Comparison of ENCODE assay signal across 9 mouse cellular contexts in the genomic region with DNA sequence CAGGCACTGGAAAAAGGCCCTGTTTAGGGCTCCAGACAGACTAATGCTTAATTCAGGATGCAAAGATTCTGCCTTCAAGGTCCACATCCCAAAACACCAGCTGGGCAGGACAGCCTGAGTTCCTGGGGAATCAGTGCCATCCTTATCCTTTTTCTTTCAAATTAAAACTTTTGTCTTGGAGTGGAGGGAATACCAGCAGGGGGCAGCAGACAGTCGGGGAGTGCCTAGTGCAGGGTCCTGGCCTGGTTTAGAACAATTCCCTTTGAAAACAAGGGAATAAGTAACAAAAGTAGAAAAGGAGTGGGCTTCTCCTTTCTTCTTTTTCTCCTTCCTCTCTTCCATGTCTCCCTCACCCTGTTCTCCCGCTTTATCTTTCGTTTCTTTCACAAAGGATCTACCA. TPM values are rescaled to one million over a fixed set of nuclear protein-coding genes. Genes with fewer than 3 reads are reported as not detected.
A peak's percentile ranks its signal among the peaks of the same experiment; 100 is the strongest.
DNase-seq lines count a peak whose midpoint lies in the region; ATAC-seq and TF ChIP-seq lines count a peak whose summit lies in the region.
"Had no signal": no experiment of that assay in that cellular context is flagged by ENCODE, and none has a peak within 500 bp of the region (broad histone marks: within the 10 kb centered on the region; RNA-seq: fewer than 3 reads in every experiment).

No protein-coding gene starts in this region.

- H3K27me3 ChIP-seq in kidney, embryonic 14.5 days (ENCODE audit: control insufficient read depth, insufficient read depth, low read length) = no peaks in the 10 kb centered on the region
- H3K27me3 ChIP-seq in cerebellum, adult 2 months (ENCODE audit: control insufficient read depth, insufficient read depth, low read length) = no peaks in the 10 kb centered on the region
- no peaks in the 10 kb centered on the region for H3K27me3 ChIP-seq in limb, embryonic 12.5 days
- H3K27me3 ChIP-seq: neural tube, embryonic 13.5 days had no signal

- ATAC-seq in kidney, embryonic 14.5 days (ENCODE audit: low FRiP score, low TSS enrichment) = no peak
- ATAC-seq in limb, embryonic 12.5 days (ENCODE audit: insufficient number of reproducible peaks, insufficient read depth, low FRiP score, low TSS enrichment, low read depth) = peak; percentile 29; the same call in 1 of the 2 replicates

- no peaks in the 10 kb centered on the region for H3K9me3 ChIP-seq in kidney, embryonic 14.5 days (ENCODE audit: control insufficient read depth, low read length)
- H3K9me3 ChIP-seq in limb, embryonic 12.5 days = no peaks in the 10 kb centered on the region
- H3K9me3 ChIP-seq: neural tube, embryonic 13.5 days had no signal

- peaks cover 5% of the 10 kb centered on the region; the same call in 1 of the 2 replicates for H3K4me1 ChIP-seq in kidney, embryonic 14.5 days (ENCODE audit: control insufficient read depth, insufficient read depth, low read length)
- H3K4me1 ChIP-seq in cerebellum, adult 2 months (ENCODE audit: control insufficient read depth, insufficient read depth, low read length) = peaks cover 11% of the 10 kb centered on the region
- H3K4me1 ChIP-seq in limb, embryonic 12.5 days (replicated peaks) = peaks cover 10% of the 10 kb centered on the region

- no peak overlapping the region for H3K4me3 ChIP-seq in kidney, embryonic 14.5 days (ENCODE audit: low read length)
- H3K4me3 ChIP-seq in cerebellum, adult 2 months (replicated peaks; ENCODE audit: insufficient read depth, low read depth, low read length) = no peak overlapping the region
- H3K4me3 ChIP-seq in limb, embryonic 12.5 days (replicated peaks) = no peak overlapping the region
- H3K4me3 ChIP-seq: neural tube, embryonic 13.5 days had no signal

- H3K9ac ChIP-seq in kidney, embryonic 14.5 days (ENCODE audit: low read depth, low read length) = no peak overlapping the region
- H3K9ac ChIP-seq in limb, embryonic 12.5 days (replicated peaks) = no peak overlapping the region
- H3K9ac ChIP-seq: neural tube, embryonic 13.5 days had no signal

- no peaks in the 10 kb centered on the region for H3K36me3 ChIP-seq in kidney, embryonic 14.5 days (ENCODE audit: control insufficient read depth, insufficient read depth, low read length)
- H3K36me3 ChIP-seq in limb, embryonic 12.5 days = no peaks in the 10 kb centered on the region
- H3K36me3 ChIP-seq: neural tube, embryonic 13.5 days had no signal

- no peak overlapping the region for H3K27ac ChIP-seq in kidney, embryonic 14.5 days (ENCODE audit: low read depth, low read length)
- H3K27ac ChIP-seq in cerebellum, adult 2 months (ENCODE audit: insufficient read depth, low read length) = no peak overlapping the region
- H3K27ac ChIP-seq in limb, embryonic 12.5 days = no peak overlapping the region
- H3K27ac ChIP-seq: neural tube, embryonic 13.5 days had no signal

- 10% methylated on average over 3 of the region's 3 CpGs for WGBS in kidney, embryonic 14.5 days
- whole genome bisulfite sequencing in cerebellum, adult 2 months = 15% methylated on average over 3 of the region's 3 CpGs
- WGBS in limb, embryonic 12.5 days = 14% methylated on average over 3 of the region's 3 CpGs

- peak; percentile 85 for TF ChIP-seq CTCF in cerebellum, adult 2 months (IDR thresholded peaks at IDR 0.05; ENCODE audit: borderline replicate concordance, insufficient read depth, low read depth, low read length)

- DNase-seq in kidney, adult 8-10 months = peak; percentile 45 to 74
- peak; percentile 79 for DNase-seq in MN1 (ENCODE audit: low spot score)
- DNase-seq in cerebellum, adult 2 months = peak; percentile 66 to 76
- peak; percentile 24 to 34 for DNase-seq in gastrocnemius, adult 8-10 months (ENCODE audit: low spot score in 2 of 2)
- peak; percentile 72 for DNase-seq in ovary, postnatal 36 days (ENCODE audit: low spot score)
- DNase-seq in urinary bladder, postnatal 25 days (ENCODE audit: low spot score) = peak; percentile 82

- no peak overlapping the region for H3K4me2 ChIP-seq in kidney, embryonic 14.5 days (replicated peaks; ENCODE audit: low read depth, low read length)
- H3K4me2 ChIP-seq in limb, embryonic 12.5 days = no peak overlapping the region
- H3K4me2 ChIP-seq: neural tube, embryonic 13.5 days had no signal

- TF ChIP-seq POLR2A in cerebellum, adult 2 months (IDR thresholded peaks at IDR 0.05; ENCODE audit: borderline replicate concordance, insufficient read depth, low read length) = no peak

RNA-seq across cellular contexts. Expression of gene Snta1, which starts 9.2 kb away (rescaled TPM):
- polyA plus RNA-seq in kidney, embryonic 14.5 days (2014; fragmentation: Nextera tagmentation; extraction: Ambion mirVana) = 4.5 and 5.7 TPM in 2 replicates
- polyA plus RNA-seq in cerebellum, adult 2 months (2012; rRNA removed) = 33.7 and 35.7 TPM in 2 replicates
- 100 to 1,000 TPM; 156 to 248 (median 181) TPM for total RNA-seq in gastrocnemius, adult 8-10 months (2022)
- polyA plus RNA-seq in limb, embryonic 12.5 days (2016; fragmentation: Nextera tagmentation; extraction: Ambion mirVana) = 7.5 and 8.3 TPM in 2 replicates

RNA-seq across cellular contexts. Expression of gene Cbfa2t2, which starts 19.2 kb away (rescaled TPM):
- polyA plus RNA-seq in kidney, embryonic 14.5 days (2014; fragmentation: Nextera tagmentation; extraction: Ambion mirVana) = 26.6 and 44.4 TPM in 2 replicates
- 29.5 and 31.5 TPM in 2 replicates for polyA plus RNA-seq in cerebellum, adult 2 months (2012; rRNA removed)
- 10 to 100 TPM; 12.7 to 14.8 (median 13.5) TPM for total RNA-seq in gastrocnemius, adult 8-10 months (2022)
- polyA plus RNA-seq in limb, embryonic 12.5 days (2016; fragmentation: Nextera tagmentation; extraction: Ambion mirVana) = 50.6 and 57.8 TPM in 2 replicates

RNA-seq across cellular contexts. Expression of gene Cdk5rap1, which starts 44.3 kb away (rescaled TPM):
- 10.6 and 18.5 TPM in 2 replicates for polyA plus RNA-seq in kidney, embryonic 14.5 days (2014; fragmentation: Nextera tagmentation; extraction: Ambion mirVana)
- polyA plus RNA-seq in cerebellum, adult 2 months (2012; rRNA removed) = 19.2 and 21.7 TPM in 2 replicates
- total RNA-seq in gastrocnemius, adult 8-10 months (2022) = 10 to 100 TPM; 11.7 to 17.1 (median 12.0) TPM
- polyA plus RNA-seq in limb, embryonic 12.5 days (2016; fragmentation: Nextera tagmentation; extraction: Ambion mirVana) = 19.2 and 19.4 TPM in 2 replicates

Comparison
In these comparisons a context has a peak if more than half of its experiments do, and no peak if none do; other contexts are left out.
1. DNase-seq: peak in every context shown above with its lines; median percentile 82 in urinary bladder, postnatal 25 days; 79 in MN1; 72 in ovary, postnatal 36 days; 71 in cerebellum, adult 2 months; 60 in kidney, adult 8-10 months; 29 in gastrocnemius, adult 8-10 months.